Mouse (Mus musculus) adrenal gland (tissue): ENCODE data around the gene Fut8.

Source experiments
- intact Hi-C: fragments of 180-260 bp; cut with DNase I; formaldehyde crosslinking; loops from one replicate; pipeline ENCODE4 v1.15.1; 2025

Fut8 gene

DNA sequence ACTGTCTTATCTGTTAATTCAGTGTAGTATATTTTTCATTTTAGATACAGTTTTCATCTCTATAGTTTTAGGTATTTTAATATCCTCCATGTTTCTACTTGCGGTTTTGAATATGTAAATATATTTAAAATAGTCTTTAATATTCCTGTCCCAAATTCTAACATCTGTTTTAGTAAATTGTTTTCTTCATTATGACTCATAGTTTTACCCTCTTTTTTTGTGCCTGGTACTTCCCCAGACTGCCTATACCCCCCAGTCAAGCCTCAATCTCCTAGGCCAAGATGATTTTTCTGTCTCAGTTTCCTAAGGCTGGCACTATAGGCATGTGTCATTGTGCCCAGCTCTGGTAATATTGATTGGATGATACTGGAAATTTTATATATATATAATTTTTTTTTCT lies 64.1 kb downstream of the Fut8 start:
- intact Hi-C loops = no loop called here

DNA sequence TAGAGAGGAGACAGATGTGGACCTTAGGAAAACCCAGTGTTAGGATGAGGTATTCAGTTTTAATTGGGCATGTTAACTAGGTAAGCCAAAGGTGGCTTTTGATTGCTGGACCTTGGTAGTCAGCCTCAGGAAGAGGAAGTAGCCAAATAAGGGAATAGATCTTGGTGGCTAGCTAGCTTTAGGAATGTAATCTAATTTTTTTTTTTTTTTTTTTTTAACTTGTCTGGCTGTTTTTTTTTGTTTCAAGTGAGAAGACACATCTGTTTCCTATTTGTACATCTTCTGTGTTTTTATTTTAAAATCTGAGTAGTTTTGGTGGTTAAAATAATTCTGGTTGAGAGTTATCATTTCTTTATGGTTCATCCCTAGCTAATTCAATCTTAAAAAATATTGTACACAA lies 65.4 kb downstream of the Fut8 start:
- intact Hi-C loops = no loop called here

DNA sequence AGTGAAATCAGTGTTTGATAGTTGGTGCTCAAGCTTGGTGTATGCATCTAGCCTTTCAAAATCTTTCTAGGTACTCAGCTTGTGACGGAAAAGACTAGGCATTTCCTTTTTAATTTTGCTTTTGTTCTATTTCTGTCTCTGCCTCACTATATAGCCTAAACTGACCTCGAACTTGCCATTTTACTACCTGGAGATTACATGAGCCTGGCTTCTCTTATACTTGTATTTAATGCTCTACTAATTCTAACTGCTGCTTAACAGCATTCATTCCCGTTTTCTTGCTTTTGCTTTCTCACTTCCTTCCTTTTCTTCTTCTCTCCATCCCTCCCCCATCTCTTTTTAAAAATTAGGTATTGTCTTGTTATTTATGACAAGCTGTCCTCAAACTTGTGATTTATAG lies 67.6 kb downstream of the Fut8 start:
- intact Hi-C loops = no loop called here

DNA sequence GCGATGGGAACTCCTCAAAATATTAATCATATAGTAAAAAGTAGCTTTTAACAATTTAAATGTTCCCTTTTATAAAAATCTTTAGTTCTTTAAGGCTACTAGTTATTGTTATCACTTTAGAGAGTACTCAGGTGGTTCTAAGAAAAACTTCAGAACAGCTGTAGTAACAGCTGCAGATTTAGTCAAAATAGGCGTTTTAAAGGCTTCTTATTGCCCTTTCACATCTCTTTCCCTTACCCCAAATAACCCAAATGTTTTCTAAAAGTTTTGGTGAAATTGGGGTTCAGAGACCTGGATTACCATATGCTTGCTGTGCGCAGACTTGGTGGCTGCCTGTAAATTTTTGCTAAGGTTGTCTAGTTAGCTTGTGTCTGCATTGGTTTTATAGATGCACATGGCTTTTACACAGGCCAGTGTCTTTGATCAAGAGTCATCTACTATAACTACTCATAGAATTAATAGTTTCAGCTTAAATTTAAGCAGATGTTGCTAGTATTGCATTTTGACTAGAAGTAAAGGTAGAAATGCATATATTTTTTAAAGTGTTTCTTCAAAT lies 68.9 kb downstream of the Fut8 start:
- intact Hi-C loops = no loop called here

DNA sequence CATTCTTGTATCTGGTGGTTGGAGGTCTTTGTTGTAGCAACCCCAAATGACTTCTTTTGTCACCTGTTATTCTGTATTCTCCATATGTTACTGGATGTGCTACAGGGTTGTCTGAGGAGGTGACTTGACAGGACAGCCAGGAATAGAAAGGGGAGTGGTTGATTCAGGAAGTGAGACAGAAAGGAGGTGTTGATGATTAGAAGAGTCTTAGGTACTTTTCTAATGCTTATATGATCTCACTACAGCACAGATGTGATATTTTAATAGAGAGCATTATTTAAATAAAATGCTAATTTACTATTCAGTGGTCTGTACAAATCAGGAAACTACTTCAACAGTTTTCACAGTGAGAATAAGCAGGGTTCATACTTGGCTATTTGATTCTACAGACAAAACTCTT lies 71.6 kb downstream of the Fut8 start:
- intact Hi-C loops = no loop called here

DNA sequence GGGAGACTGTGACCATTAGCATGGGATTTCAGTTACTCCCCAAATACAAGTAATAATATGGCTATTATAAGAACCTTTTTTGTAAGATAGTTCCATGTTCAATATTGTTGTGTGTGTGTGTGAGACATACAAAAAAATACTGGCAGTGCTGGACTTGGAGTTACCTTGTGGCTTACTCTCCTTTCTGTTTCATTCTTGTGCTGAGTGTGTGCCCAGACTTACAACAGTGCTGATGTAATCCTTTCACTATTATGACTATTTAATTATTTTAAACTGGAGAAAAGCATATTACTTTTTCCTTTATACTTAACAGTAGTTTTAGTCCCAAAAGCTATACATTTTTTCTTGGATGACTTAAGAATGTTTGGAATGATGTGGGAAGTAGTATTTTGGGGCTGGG lies 75.6 kb downstream of the Fut8 start:
- intact Hi-C loops = no loop called here

DNA sequence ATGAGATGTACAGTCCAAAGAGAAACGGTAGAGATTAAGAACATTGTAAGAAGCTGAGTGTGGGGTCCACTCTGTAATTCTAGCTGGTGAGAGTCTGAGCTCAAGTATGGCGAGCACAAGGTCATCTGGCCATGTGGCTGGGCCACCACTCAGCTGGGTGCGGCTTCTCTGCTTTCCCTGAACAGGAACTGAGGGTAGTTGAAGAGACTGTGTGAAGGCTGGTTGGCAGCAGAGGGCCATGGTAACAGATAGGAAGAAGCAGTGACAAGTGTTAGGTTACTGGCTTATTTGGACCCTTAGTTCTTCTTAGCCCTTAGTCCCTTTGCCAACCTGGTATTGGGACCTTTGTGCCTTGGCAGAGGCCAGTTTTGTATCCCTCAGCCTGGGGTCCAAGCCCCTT lies 86.2 kb downstream of the Fut8 start:
- intact Hi-C loops = no loop called here

DNA sequence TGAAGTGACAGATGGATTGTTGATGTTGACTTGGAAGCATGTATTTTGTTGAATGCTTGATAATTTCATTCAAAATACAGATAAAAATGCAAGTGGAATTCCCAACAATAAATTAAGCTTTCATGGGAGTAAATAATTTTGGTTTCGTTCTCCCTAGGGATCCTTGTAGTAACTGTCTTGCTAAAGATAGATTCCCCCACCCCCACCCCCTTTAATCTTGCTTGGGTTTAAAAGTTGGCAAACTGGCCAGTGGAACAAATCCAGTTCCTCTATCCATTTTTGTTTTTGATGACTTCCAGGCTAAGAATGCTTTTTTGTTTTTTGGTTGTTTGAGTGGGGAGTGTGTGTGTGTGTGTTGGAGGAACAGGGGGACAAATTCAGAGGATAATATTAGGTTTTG lies 108.6 kb downstream of the Fut8 start:
- intact Hi-C loops = no loop called here

DNA sequence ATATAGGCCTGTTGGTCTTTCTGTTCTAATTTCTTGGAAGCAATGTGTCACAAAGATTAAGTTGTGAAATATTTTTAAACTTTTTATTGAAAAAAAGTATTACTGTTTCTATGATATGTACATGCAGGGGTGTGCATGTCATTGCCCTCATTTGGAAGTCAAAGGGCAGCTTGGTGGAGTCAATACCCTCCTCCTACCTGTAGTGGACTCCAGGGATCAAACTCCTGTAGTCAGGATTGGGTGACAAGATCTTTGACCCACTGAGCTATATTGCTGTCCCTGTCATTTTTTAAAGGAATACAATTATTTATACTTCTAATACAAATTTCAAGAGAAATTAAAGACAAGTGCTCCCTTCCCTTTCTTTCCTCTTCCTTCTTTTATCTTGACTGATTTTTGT lies 111.6 kb downstream of the Fut8 start:
- intact Hi-C loops = no loop called here

DNA sequence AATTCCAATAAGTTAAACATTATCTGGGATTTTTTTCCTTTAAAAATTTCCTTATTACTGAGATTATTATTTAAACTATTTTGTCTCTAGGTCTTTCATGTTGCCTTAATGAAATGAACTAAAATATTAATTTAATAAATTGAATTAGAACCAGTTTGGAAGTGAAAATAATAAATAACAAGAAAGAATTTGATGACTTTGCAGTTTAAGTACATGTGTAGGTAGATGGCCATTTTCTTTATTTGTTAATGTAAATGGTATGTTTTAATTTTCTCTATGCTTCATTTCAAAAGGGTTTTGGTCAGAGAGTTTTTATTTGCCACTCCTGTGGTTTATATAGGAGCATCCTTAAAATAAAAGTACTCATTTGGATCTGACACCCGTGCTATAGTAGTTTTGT lies 177.8 kb downstream of the Fut8 start:
- intact Hi-C loops = no loop called here

DNA sequence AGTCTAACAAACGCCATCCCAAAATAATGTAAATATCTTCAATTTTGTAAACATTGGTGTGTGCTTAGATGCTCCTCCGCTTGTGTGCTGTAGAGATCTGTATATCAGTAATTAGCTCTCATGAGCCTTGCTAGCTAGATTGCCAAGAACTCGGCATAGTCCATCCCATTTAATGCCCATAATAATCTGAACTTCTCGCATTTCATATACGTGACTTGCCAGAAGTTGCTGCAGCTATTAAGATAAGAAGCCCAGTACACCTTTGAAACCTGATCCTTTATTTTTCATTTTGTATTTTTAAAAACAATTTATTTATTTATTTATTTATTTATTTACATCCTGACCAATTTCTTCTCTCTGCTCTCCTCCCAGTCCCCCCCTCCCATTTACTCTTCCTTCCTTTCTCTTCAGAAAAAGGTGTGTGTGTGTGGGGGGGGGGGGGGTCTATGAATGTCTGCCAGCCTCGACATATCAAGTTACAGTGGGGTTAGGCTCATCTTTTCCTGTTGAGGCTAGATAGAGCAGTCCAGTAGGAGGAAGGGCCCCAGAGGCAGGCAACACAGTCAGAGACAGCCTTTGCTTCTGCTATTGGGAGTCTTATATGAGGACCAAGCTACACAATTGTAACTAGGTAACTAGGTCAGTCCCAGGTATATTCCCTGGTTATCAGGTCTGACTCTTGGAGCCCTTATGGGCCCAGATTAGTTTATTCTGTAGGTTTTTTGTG lies 183.9 kb downstream of the Fut8 start:
- intact Hi-C loops = no loop called here

DNA sequence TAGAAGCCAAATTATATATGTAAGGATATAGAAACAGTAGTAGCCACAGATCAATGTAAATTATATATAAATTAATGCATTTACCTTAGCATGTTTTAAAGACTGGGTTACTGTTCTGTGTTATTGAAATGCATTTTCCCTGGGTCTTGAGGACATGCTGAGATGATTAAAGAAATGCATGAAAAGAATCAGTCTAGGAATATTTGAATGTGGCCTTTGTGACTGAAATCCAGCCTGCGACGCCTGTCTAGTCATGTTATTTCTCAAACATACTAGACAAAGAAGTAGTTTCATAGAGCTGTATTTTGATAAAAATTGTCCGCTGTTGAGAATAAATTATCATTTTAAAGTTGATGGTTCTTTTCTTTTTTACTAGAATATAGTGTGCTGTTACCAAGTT lies 188.2 kb downstream of the Fut8 start:
- intact Hi-C loops = no loop called here

DNA sequence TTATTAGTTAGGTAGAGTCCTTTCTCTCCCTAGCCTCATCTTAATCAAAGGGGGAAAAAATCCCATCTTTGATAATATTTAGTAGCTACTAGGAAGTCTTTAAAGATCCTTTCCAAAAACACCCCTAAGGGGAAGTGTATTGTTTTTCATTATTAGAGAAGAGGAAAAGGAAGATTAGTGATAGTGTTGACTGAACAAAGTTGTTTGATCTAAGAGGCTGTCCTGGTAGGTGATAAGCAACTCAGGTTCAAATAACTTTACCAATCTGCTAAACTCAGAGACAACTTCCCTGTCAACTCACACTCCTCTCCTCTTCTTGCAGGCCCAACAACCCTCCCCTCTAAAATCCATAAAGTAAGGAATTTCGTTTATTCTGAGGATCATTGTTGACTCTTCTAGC lies 190.2 kb downstream of the Fut8 start:
- intact Hi-C loops = no loop called here

DNA sequence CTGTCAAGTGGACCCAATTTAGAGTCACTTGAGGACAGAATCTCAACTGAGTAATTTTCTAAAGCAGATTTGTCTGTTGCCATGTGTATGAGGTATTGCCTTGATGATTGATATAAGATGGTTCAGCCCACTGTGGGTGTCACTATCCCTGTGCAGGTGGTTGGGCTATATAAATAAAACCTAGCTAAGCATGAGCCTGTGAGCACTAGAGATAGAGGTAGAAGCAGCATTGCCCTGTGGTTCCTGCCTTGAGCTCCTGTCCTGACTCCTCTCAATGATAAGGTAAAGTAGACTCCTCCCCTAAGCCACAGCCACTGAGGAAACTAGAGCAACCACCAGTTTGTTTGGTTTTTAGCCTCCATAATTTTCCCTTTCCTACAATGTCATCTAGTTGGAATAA lies 191.5 kb downstream of the Fut8 start:
- intact Hi-C loops = no loop called here

DNA sequence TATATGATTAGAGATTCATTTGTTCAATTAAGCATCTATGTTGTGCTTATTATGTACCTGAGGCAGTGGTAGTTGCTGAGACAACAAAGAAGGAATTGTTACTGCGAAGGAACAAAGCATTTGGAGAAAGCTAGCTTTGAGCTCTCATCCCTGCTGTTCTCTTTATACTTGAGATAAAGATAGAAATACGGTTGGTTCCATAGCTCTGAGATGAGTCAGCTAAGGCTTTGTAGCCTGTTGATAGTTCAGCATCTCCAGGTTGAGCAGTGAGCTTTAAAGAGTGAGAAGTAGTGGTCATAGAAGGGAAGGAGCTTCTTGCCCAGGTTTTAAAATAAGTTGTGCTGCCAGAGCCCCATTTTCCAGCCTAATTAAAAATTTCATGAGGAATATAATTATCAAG lies 198.8 kb downstream of the Fut8 start:
- intact Hi-C loops = no loop called here

DNA sequence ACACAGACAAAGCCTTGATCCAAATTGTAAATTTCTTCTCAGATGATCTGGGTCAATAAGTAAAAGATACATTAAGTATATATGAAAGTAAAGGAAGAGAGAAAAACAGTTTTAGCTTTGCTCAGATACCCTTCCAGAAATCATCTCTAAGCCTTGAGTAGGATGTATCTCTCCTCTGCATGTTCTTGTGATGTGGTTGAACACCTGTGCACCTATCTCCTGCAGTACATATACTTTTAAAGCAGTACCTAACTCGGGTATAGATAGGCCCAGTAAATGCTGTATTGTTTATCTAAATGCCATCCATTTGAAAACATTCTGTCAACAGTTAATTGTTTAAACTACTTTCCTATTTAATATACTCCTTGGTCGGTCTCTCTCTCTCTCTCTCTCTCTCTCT lies 212.9 kb downstream of the Fut8 start:
- intact Hi-C loops = no loop called here

DNA sequence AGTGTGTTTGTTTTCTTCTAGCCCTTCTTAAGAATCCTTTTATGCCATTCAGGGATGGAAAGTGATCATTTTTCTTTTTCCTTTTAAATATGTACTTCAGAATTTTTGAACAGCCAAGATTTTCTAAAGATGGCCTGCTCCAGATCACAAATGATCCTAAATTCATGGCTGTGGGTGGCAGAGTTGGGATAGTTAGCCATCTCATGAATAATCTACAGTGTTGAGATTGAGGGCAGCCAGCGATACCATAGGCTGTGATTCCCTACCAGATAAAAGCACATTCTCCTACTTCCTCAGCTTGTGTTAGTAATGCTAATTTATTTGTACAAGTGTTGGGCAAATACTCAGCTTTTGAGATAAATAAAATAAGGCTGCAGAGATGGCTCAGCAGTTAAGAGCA lies 228.3 kb downstream of the Fut8 start:
- intact Hi-C loops = no loop called here

DNA sequence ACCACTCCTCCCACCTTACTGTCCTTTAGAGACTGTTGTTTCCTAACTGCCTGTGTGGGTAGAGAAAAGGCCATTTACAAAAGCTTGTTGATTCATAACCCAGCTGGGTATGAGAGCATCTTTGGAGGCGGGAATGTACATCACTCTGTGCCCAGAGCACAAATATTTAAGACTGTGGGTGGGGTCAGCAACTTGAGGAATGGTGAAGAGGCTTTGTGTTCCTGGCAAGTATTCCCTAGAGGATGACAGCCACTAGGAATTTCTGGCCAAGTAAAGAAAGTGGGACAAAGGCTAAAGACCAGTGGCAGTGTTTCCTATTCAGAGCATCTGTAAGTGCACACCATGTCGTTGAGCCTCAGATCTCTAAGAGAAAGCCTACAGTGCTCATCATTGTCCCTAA lies 242.0 kb downstream of the Fut8 start:
- intact Hi-C loops = no loop called here

DNA sequence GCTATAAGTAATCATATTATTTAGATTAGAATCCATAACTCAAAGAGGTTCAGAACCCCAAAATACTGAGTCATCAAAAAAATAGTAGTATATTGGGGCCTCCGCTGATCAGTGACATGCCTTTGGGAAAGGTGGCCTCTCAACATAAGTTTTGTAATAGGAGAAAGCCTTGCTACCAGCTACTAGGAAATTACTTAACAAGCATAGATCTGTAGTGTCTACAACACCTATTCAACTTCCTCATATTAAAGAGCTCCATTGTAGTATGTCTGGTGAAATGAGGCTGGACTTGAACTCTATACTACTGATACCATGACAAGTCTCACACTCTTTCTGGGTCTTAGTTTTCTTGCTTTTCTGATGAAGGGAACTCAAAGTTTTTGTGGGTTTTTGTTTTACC lies 243.2 kb downstream of the Fut8 start:
- intact Hi-C loops = no loop called here

DNA sequence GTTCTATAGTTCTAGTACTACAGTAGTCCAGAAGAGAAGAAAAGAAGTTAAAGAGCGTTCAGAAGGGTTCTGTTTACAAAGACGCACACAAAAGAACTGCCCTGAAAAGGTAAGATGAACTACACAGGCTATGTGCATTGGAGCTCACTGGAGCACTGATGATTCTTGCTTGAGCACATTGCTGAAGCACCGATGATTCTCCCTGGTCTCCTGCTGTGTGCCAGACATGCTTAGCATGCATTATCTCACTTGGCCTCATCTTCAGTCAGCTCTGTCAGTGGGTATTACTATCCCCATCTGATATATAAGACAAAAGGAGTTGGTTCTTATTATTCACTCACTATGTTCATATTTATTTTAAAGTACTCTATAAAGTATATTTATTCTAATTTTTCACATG lies 243.9 kb downstream of the Fut8 start:
- intact Hi-C loops = no loop called here

DNA sequence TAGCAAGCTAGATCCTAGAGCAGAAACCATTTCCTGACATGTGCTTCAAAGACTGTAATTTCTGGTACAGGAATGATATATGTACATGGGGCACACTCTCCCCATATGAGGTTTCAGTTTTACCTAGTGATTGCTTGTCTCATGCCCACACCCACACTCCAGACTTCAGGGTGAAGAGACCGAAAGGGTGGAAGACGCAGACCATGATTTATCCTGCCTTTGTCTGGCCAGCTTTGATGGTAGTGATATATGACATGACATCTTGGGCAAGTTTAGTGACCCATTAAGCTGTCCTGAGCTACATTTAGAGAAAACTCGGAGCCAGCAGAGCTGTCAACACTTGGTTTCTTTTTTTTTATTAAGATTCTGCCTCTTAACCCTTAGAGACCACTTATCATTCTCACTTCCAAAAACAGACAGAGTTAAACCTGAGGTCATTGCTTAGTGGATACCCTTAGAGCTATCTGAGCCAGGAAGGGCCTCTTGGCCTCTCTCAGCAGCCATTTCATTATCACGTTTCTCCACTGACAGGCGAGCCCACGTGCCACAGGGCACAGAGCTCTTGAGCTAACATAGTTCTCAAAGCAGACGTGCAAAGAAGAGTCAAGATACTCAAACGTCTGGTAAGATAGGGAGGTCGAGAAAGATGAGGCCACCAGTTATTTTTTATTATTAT lies 245.4 kb downstream of the Fut8 start:
- intact Hi-C loops = no loop called here

DNA sequence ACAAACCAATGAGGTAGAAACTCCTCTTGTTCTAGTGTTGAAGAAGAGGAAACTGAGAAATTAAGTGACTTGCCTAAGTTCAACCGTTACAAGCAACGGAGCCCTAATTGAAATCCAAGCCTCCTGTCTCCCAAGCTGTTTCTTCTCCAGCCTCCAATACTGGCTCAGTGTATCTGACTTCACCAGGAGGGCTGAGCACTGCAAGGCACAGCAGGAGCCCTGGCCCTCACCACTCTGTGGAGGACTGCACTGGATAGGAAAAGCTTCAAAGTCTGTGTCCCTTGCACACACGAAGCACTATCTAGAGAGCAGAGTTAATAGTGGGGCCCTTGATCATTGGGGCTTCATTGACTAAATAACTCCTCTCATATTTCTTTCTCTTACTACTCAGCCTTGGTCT lies 246.8 kb downstream of the Fut8 start:
- intact Hi-C loops = no loop called here

DNA sequence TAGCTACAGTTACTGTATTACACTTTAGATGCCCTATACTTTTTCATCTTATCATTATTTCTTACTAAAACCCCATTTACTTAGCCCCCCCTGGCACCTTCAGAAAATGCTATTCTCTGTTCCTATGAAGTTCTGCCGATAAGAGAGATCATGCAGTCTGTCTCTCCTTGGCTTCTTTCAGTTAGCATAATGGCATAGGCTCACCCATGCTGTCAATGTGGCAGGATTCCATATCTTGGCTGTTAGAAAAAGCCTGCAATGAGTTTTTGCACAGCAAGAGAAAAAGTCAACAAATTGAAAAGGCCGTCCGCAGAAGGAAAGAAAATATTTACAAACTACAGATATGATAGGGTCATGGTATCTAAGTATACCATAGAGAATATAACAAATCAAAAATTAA lies 253.6 kb downstream of the Fut8 start:
- intact Hi-C loops = no loop called here
